Mouse (Mus musculus) forebrain, embryonic 15.5 days (tissue): ENCODE measurements around the gene Klhl3. TPM values are rescaled to one million over a fixed set of nuclear protein-coding genes. Genes with fewer than 3 reads are reported as not detected.

Experiments
- ATAC-seq: fragments of 200-750 bp; cut with Nextera tagmentation; replicated peaks from 2 replicates; pipeline ENCODE4 v1.8.0; 2017; ENCODE audit warnings: mild to moderate bottlenecking, moderate TSS enrichment, moderate library complexity
- H3K27ac ChIP-seq: fragments of 300-500 bp; sonication (generic); replicated peaks from 2 replicates; pipeline ENCODE4 v1.5.1; 2015; ENCODE audit warnings: mild to moderate bottlenecking, inconsistent platforms
- H3K27me3 ChIP-seq: fragments of 300-500 bp; sonication (generic); 2 replicates; pipeline ENCODE4 v1.6.1; 2015; ENCODE audit warnings: inconsistent platforms
- H3K36me3 ChIP-seq: fragments of 300-500 bp; sonication (generic); 2 replicates; pipeline ENCODE4 v1.6.1; 2015; ENCODE audit warnings: mild to moderate bottlenecking, inconsistent platforms
- H3K4me1 ChIP-seq: fragments of 300-500 bp; sonication (generic); 2 replicates; pipeline ENCODE4 v1.6.1; 2015; ENCODE audit warnings: inconsistent platforms
- H3K4me2 ChIP-seq: fragments of 300-500 bp; sonication (generic); replicated peaks from 2 replicates; pipeline ENCODE4 v1.6.1; 2015; ENCODE audit warnings: mild to moderate bottlenecking, inconsistent platforms
- H3K4me3 ChIP-seq: fragments of 300-500 bp; sonication (generic); 2 replicates; pipeline ENCODE4 v1.5.1; 2015; ENCODE audit warnings: mild to moderate bottlenecking, inconsistent platforms
- H3K9ac ChIP-seq: fragments of 300-500 bp; sonication (generic); replicated peaks from 2 replicates; pipeline ENCODE4 v1.6.1; 2015; ENCODE audit warnings: mild to moderate bottlenecking, inconsistent platforms
- H3K9me3 ChIP-seq: fragments of 300-500 bp; sonication (generic); 2 replicates; pipeline ENCODE4 v1.6.1; 2016; ENCODE audit warnings: inconsistent platforms
- WGBS: fragments of 180-500 bp; shearing (Covaris S2); methylation state at CpG from one replicate; pipeline ENCODE4 v1.1.7; 2015; ENCODE audit warnings: mixed read lengths; 5-methylcytosine and 5-hydroxymethylcytosine counted together
- polyA plus RNA-seq: library from polyadenylated mRNA; unstranded; fragments of >200 nt; fragmentation: Nextera tagmentation; extraction: Ambion mirVana; gene quantifications from 2 replicates; pipeline ENCODE4 v1.2.1, GENCODE M21; 2015

Gene Klhl3
- polyA plus RNA-seq, 1 experiment from 2014 or later = 9.0 TPM

DNA sequence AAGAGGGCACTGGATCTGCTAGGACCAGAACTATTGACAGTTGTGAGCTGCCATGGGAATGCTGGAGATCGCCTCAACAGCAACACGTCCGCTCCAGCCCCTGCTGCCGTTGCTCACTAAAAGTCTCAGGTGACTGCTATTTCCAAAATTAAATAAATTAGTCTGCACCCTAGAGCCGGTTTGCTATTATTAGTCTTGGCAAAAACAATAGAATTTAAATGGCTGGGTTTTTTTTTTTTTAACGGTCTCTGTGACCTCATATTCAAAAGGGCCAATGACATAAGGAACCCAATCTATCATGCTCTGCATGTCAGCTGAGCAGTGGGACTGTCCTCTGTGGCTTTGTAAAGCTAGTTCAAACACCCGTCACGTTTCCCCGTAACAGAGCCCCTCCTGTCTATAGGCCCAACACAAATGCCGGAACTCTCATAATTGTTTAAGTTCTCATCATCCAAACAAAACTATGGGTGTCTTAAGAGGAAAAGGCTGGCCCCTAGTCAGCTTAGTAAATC is 9.4 kb upstream of the Klhl3 start:
- H3K27me3 ChIP-seq = no peaks in the 10 kb centered on the region
- peaks cover 30% of the 10 kb centered on the region for H3K4me1 ChIP-seq
- no peak overlapping the region for H3K4me3 ChIP-seq
- no peaks in the 10 kb centered on the region for H3K9me3 ChIP-seq
- no peak for ATAC-seq
- H3K27ac ChIP-seq = no peak overlapping the region
- no peak overlapping the region for H3K9ac ChIP-seq
- WGBS = 57% methylated on average over 10 of the region's 10 CpGs
- H3K36me3 ChIP-seq = no peaks in the 10 kb centered on the region
- H3K4me2 ChIP-seq = no peak overlapping the region

DNA sequence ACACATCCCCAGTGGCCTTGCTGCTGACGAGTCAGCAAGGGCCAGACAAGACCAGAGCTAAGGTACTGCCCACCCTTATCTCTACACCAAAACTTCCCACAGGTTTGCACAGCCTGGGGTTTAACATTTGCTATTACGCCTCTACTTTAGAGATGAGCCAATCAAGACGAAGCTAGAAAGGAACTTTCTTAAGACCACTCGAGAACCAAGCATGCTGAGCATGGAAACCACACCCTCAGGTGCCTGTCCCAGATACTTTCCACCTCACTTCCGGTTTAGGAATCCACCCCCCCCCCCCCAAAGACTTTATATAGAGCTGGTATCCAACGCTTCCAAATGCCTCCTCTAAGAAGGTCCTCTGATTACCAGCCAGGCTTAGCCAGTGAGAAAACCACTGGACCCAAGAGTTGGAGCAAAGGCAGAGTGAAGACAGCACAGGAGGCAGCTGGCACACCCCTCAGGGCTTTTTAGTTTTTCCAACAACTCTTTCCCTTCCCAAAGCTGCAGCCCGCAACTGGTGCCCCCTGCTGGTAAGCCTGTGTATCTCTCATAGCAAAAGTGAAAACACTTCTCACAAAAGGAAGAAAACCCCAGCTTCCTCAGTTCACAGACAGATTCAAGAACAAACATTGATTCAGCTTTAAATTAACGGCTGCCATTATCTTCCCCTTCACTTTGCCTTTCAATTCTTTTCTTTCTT is 4.1 kb upstream of the Klhl3 start:
- no peak overlapping the region for H3K4me2 ChIP-seq
- peaks cover 12% of the 10 kb centered on the region for H3K4me1 ChIP-seq
- 70% methylated on average over 8 of the region's 8 CpGs for WGBS
- H3K36me3 ChIP-seq = no peaks in the 10 kb centered on the region
- no peaks in the 10 kb centered on the region for H3K9me3 ChIP-seq
- no peak overlapping the region for H3K9ac ChIP-seq
- no peak overlapping the region for H3K27ac ChIP-seq
- ATAC-seq = no peak
- H3K27me3 ChIP-seq = no peaks in the 10 kb centered on the region
- no peak overlapping the region for H3K4me3 ChIP-seq

DNA sequence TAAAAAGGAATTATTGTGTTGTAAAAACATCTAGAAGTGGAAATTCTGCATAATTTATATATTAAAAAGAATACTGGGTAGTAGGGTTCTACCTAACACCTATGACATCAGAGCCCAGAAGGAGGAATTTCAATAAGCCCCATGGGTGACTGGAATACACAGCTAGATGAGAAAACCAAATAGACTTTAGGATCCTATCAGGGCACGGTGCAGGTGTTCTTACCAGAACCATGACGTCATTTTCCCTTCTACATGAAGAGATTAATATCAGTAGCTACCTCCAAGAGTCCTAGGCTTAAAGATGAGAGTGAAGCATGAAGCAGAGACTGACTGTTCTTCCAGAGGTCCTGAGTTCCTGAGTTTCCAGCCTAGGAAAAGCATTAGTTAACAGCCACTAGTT is 3.4 kb upstream of the Klhl3 start:
- no peak overlapping the region for H3K9ac ChIP-seq
- no peak for ATAC-seq
- no peak overlapping the region for H3K4me2 ChIP-seq
- no peak overlapping the region for H3K4me3 ChIP-seq
- no peaks in the 10 kb centered on the region for H3K27me3 ChIP-seq
- no peaks in the 10 kb centered on the region for H3K36me3 ChIP-seq
- no peaks in the 10 kb centered on the region for H3K9me3 ChIP-seq
- peaks cover 16% of the 10 kb centered on the region for H3K4me1 ChIP-seq
- WGBS = 87% methylated on average over 2 of the region's 2 CpGs
- no peak overlapping the region for H3K27ac ChIP-seq

DNA sequence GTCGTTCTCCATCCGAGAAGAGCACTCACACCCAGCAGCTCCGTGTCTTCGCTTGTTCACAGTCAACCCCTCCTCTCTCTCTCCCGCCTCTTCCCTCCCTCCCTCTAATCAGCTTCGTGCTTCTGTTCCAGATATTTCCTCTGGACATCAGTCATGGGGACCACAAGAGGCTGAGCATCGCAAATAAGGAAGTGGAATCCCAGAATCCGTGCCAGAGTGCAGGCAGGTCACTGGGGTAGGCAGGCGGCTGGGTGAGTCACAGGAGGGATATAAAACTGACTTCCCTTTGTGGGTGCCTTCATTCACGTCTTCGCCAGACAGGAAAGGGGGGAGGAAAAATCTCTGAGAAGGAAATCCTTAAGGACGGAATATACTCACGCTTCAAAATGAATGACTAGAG is 1.8 kb upstream of the Klhl3 start:
- Histone ChIP-seq H3K9ac (no peak overlapping the region), H3K27ac (no peak overlapping the region), H3K9me3 (no peaks in the 10 kb centered on the region), H3K36me3 (no peaks in the 10 kb centered on the region), H3K4me3 (no peak overlapping the region), H3K4me1 (peaks cover 16% of the 10 kb centered on the region), H3K27me3 (no peaks in the 10 kb centered on the region), H3K4me2 (no peak overlapping the region)
- 78% methylated on average over 13 of the region's 13 CpGs for WGBS
- ATAC-seq = no peak

DNA sequence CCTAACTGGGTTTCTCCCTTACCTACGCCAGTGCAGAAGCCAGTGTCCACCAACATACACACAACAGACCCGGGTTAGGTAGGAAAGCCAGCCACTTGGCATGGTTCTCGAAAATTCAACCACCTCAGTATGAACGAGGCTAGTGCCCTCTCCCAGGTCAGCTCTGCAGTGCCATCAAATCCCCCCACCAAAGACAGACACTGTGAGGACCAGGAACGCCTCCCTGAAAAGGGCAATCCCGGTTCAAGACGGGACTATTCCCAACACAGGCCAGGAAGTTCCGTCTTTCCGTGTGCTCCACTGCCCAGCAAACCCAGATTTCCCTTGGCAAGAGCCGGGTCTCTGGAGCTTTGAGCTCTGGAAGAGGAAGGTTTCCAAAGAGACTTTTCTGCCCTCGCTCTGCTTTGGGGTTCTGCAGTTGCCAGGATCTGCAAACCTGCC is 771 bp downstream of the Klhl3 start:
- Histone ChIP-seq H3K27me3 (no peaks in the 10 kb centered on the region), H3K4me3 (peak overlapping the region; percentile 56), H3K4me2 (peak overlapping the region; percentile 86), H3K4me1 (peaks cover 16% of the 10 kb centered on the region), H3K9me3 (no peaks in the 10 kb centered on the region), H3K9ac (peak overlapping the region; percentile 70), H3K36me3 (no peaks in the 10 kb centered on the region), H3K27ac (peak overlapping the region; percentile 91)
- 0 out of 2 replicates have a peak, but pooled peaks have one; percentile 23 for ATAC-seq
- 14% methylated on average over 11 of the region's 11 CpGs for WGBS

DNA sequence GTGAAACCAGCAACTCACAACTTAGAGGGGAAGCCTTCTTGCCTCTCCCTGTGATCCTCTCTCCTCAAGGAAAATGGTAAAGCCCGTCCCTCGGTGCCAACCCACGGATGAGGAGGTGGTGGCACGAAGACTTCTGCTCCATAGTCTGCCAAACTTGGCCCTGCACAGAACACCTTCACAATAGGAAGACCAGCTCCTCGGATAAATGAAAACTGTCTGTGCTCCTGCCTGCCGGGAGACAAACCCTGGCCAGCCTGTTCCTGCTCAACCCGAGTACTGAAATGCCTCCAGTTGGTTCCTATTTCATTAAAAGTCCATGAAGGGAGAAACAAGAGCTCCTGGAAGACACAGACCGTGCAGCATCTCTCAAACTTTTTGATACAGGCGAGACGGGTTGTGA is 1.2 kb downstream of the Klhl3 start:
- Histone ChIP-seq H3K9ac (no peak overlapping the region), H3K4me3 (peak overlapping the region; percentile 56), H3K4me2 (peak overlapping the region; percentile 86), H3K27ac (peak overlapping the region; percentile 91; the same call in 1 of the 2 replicates), H3K36me3 (no peaks in the 10 kb centered on the region), H3K27me3 (no peaks in the 10 kb centered on the region), H3K4me1 (peaks cover 16% of the 10 kb centered on the region), H3K9me3 (no peaks in the 10 kb centered on the region)
- ATAC-seq = no peak
- 70% methylated on average over 10 of the region's 10 CpGs for WGBS

DNA sequence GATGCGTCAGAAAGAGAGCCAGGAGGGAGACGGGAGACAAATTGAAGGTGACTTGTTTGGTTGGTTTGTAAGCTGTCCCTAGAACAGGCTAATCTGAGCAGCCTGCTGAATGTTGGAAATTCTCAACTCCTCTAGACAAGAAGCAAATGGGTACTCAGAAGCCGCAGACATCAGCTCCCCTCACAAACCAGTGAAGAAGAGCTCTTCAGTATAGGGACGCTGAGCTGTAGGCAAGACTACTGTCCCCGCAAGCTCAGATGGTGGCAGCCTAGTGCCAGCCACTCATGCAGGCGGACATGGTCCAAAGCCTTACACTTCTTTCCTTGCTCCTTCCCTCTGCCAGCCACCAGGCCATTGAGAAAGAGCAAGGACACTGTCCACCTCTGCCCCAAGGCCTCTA is 2.1 kb downstream of the Klhl3 start:
- Histone ChIP-seq H3K4me2 (no peak overlapping the region), H3K4me1 (peaks cover 16% of the 10 kb centered on the region), H3K4me3 (no peak overlapping the region), H3K9me3 (no peaks in the 10 kb centered on the region), H3K9ac (no peak overlapping the region), H3K36me3 (no peaks in the 10 kb centered on the region), H3K27ac (no peak overlapping the region), H3K27me3 (no peaks in the 10 kb centered on the region)
- WGBS = 97% methylated on average over 6 of the region's 6 CpGs
- ATAC-seq = no peak

DNA sequence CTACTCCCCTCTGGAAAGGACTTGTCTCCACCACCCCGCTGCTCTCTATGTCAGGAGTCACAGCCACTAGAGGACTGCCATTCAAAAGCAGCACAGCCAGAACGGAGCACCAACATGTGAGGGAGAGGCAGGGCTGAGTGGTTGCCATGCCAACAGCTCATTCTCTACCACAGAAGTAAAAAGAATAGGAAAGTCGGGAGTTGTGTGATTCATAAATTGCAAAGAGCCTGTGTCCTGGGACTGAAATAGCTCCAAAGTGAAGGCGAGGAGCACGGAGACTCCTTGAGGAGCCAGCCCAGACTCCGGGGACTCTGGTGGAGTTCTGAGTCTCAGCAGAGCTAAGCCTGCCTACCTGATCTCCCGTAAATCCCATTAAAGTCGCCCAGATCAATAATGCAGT is 22.7 kb downstream of the Klhl3 start:
- H3K9ac ChIP-seq = no peak overlapping the region

DNA sequence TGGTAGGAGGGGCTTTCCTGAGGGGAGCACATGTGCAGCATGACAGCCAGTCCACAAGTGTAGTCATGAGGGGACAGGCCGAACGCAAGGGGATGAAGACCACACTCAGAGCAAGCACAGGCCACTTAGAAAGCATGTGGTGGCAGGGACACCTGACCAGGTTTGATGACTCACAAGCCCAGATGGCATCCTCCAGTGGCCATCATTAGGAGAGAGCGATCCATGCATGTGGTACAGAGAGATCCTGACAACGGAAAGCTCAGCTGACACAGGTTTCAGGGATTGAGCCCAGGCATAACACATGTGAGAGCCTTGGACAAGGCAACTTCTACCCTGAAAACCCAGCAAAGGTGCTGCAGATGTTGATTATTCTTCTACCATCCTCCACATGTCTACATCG is 29.0 kb downstream of the Klhl3 start:
- Histone ChIP-seq H3K27ac (no peak overlapping the region), H3K4me1 (no peaks in the 10 kb centered on the region), H3K9me3 (no peaks in the 10 kb centered on the region), H3K4me3 (no peak overlapping the region), H3K27me3 (no peaks in the 10 kb centered on the region), H3K4me2 (no peak overlapping the region), H3K36me3 (no peaks in the 10 kb centered on the region), H3K9ac (no peak overlapping the region)
- 95% methylated on average over 5 of the region's 5 CpGs for WGBS
- ATAC-seq = no peak

More for the DNA sequence above, 22.7 kb downstream of the Klhl3 start:
- WGBS = 7% methylated on average over 8 of the region's 8 CpGs
- Histone ChIP-seq H3K4me2 (peak overlapping the region; percentile 12), H3K27me3 (no peaks in the 10 kb centered on the region), H3K36me3 (no peaks in the 10 kb centered on the region), H3K4me1 (peaks cover 16% of the 10 kb centered on the region), H3K4me3 (no peak overlapping the region), H3K9me3 (no peaks in the 10 kb centered on the region), H3K27ac (peak overlapping the region; percentile 37; the same call in 1 of the 2 replicates)
- ATAC-seq = peak; percentile 94

DNA sequence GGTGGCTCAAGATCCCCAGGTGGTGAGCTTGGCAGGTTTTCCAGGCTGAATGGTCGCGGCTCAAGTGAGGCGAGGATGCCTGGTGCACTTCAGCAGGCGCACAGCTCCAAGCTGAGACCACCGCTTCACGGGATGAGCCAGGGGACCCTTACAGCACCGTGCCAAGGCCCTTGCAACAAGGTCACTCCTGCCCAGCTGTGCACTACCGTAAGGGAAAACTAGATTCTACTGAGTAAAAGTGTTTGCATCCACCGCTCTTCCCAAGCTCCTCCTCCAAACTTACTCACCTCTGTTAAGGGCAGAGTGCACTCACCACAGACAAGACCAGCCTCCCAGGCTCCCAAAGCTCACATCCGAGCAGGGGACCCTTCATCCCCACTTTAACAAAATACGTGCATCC is 29.9 kb downstream of the Klhl3 start:
- Histone ChIP-seq H3K4me3 (no peak overlapping the region), H3K4me1 (no peaks in the 10 kb centered on the region), H3K9me3 (no peaks in the 10 kb centered on the region), H3K9ac (no peak overlapping the region), H3K27ac (no peak overlapping the region), H3K36me3 (no peaks in the 10 kb centered on the region), H3K4me2 (no peak overlapping the region), H3K27me3 (no peaks in the 10 kb centered on the region)
- ATAC-seq = no peak
- 86% methylated on average over 11 of the region's 11 CpGs for WGBS

DNA sequence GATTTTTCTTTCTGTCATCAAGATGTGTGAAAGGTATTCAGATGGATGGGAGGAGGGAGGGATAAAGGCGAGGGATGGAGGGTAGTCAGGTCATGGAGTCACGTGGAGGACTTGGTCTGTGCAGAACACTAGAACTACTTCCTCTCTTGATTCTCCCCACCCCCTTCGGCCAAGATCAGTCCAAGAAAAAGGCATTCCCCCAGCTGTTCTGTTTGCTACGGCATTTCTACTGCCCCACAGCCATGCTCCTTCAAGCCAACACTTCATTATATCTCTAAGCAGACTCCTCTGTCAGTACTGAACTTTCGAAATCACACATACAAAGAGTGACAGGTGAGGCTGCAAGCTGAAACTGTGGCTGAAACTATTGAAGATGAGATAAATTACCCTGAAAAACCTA is 30.3 kb downstream of the Klhl3 start:
- ATAC-seq = no peak
- H3K36me3 ChIP-seq = no peaks in the 10 kb centered on the region
- H3K27ac ChIP-seq = no peak overlapping the region
- WGBS = 78% methylated on average over 5 of the region's 5 CpGs
- no peaks in the 10 kb centered on the region for H3K9me3 ChIP-seq
- no peaks in the 10 kb centered on the region for H3K27me3 ChIP-seq
- no peak overlapping the region for H3K4me2 ChIP-seq
- H3K4me1 ChIP-seq = no peaks in the 10 kb centered on the region
- H3K4me3 ChIP-seq = no peak overlapping the region
- H3K9ac ChIP-seq = no peak overlapping the region

DNA sequence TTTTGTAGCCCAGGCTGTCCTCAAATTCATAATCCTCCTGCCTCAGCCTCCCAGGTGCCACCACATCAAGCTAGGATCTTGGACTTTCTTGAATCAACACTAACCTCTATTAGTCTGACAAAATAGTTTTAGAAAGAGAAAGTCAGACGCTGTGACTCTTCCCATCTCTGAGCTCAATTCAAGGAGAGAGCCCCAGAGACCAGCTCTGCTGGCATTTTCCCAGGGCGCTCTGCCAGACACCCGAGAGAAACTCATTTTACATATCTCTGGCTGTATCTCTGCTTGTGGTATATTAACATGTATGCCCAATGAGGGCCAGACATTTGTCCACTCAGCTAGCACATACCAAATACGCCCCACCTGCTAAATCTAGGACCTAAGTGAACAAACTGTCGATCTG is 35.0 kb downstream of the Klhl3 start:
- H3K9ac ChIP-seq = no peak overlapping the region
- H3K27me3 ChIP-seq = no peaks in the 10 kb centered on the region
- no peak overlapping the region for H3K4me2 ChIP-seq
- WGBS = 78% methylated on average over 5 of the region's 5 CpGs
- no peaks in the 10 kb centered on the region for H3K9me3 ChIP-seq
- ATAC-seq = no peak
- H3K4me3 ChIP-seq = no peak overlapping the region
- H3K27ac ChIP-seq = no peak overlapping the region
- H3K4me1 ChIP-seq = peaks cover 10% of the 10 kb centered on the region; the same call in 1 of the 2 replicates
- no peaks in the 10 kb centered on the region for H3K36me3 ChIP-seq

DNA sequence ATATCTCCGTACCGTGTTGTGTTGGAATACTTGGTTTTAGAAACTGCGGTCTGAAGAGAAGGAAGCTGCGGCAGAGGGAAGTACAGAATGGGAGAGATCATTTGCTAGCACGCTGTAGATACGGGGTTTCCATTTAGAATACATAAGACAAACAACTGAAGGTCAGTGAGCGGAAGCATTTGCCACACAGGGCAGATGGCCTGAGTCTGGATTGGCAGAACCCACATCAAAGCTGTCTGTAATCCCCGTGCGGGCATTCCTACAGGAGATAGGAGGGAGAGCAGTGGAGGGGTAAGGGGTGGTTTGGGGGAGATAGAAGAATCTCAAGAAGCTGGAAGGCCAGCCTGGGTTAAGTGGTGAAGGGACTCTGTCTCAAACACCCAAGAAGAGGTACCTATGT is 38.5 kb downstream of the Klhl3 start:
- H3K4me3 ChIP-seq = no peak overlapping the region
- no peaks in the 10 kb centered on the region for H3K9me3 ChIP-seq
- no peak overlapping the region; the same call in 1 of the 2 replicates for H3K27ac ChIP-seq
- H3K4me1 ChIP-seq = peaks cover 10% of the 10 kb centered on the region; the same call in 1 of the 2 replicates
- 73% methylated on average over 9 of the region's 9 CpGs for WGBS
- ATAC-seq = no peak
- no peak overlapping the region for H3K9ac ChIP-seq
- no peak overlapping the region for H3K4me2 ChIP-seq
- H3K36me3 ChIP-seq = no peaks in the 10 kb centered on the region
- no peaks in the 10 kb centered on the region for H3K27me3 ChIP-seq
